Mouse (Mus musculus): ENCODE results near the gene Nabp2.

- TF ChIP-seq GATA1 (IDR thresholded peaks at IDR 0.05; ENCODE audit: borderline replicate concordance, low read length) (no peak), FLI1 (IDR thresholded peaks at IDR 0.05; ENCODE audit: low read length) (no peak)
Measured at GRCm38 (mm10) chr10:128444354-128444753, 33.1 kb upstream of the Nabp2 start.
